Mouse (Mus musculus) kidney, adult 18-20 months (tissue): ENCODE results near the gene Tet3.

ENCODE experiments used
- DNase-seq: peaks from one replicate; pipeline ENCODE4 v3.0.0; 2021

Tet3 gene

DNA sequence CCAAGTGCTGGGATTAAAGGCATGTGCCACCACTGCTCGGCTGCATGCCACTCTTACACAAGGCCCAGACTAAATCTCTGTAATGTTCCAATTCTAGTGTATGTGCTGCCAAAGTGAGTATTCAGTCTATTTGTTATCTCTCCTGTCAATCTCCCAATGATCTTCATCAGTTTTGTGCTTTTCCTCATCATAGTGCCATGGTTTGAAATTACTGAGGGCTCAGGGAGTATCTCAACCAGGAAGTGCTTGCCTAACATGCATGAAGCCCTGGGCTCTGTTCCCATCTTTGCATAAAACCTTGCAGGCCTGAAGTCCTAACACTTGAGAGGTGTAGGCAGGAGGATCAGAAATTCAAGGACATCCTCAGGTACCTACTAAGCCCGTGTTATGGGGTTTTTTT is 136.1 kb downstream of the Tet3 start:
- DNase-seq, result no peak

DNA sequence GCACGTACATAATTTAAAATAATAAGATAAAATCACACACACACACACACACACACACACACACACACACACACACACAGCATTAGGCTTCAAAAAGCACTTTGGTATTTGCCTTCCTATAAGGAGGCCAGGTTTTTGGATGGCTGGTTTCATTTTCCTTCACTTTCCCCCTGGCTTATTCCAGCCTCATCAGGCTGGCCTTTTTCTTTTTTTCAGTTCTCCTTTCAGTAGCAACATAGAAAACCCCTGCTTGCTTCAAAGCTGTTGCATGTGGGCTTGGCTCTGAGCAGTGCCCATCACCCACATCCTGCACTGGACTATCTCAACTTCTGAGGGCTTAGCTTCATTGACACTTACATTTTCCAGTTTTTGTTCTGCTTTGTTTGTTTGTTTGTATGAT is 137.0 kb downstream of the Tet3 start:
- DNase-seq, result no peak

DNA sequence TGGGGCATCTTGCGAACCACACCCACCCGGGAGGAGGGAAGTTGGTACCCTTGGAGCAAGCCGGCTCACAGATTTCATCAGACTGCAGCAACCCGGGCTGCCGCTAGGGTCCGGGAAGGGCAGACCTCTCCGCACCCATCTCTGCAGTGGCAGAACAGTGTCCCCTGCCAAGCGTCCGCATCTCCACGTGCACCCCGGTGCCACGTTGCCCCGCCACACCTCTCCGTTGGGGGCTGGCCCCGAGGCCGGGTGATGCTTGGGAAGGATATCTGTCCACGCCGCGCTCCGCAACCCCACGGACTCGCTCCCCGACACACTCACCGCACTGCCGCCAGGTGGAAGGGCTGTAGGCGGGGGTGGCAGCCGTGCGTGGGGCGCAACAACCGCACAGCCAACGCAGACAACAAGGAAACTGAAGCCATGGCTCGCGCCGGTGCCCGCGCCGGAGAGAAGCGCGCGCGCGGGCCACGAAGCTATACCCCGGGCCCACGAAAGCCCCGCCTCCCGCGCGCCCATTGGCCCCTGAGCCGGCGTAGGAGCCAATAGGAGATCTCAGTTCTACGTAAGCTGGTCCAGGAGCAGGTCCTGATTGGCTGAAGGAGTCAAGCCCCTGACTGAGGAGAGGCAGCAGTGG is 141.7 kb downstream of the Tet3 start:
- DNase-seq, result peak; percentile 88

DNA sequence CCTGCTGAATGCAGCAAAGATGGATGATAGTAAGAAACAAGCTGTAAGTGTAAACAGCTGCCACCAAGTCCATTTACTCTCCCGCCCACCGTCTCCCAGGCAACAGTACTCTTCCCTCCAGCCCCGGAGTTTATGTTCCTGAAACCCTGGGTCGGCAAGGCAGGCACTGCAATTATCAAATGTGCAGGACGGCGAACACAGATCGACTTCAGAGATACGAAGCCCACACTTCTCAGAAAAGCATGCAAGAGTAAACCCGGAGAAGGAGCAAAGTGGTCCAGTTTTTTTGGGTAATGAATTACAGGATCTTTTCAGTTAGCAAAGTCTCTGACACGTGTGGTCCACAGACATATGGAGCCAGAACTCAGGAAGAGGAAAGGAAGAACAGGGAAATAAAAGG is 142.9 kb downstream of the Tet3 start:
- peak; percentile 7 for DNase-seq

DNA sequence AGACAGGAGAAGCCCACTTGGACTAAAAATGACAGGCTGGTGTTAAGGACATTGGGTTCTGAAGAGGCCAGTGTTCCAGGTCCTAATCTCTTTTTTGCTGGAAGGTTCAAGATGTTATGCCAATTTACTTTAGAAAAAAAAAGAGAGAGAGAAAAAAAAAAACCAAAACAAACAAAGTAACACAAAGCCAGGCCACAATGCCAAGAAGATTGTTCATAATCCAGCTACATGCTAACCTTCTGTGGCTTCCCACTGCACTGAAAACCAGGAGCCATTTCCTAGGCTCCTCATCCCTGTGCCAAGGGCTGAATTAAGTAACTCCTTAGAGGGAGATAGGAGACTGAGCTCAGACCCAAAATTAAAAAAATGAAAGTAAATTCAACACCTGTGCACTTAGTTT is 143.6 kb downstream of the Tet3 start:
- no peak for DNase-seq

DNA sequence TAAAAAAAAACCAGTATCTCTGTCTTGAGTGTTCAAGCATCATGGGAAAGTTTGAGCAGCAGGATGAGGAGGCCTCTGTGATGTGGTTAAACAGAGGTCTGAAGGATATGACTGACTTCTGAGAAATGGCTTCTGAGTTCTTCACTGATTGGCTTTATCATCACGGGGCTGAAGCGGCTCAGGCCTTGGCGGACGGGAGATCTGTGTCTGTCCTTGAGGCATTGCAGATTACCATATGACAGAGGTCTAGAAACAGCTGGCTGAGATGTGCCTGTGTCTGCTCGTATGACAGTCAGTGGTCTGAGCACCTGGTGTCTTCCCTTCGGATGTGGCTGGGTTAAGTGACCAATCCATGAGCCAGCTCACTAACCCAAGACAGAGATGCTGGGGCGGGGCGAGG is 146.4 kb downstream of the Tet3 start:
- DNase-seq, result no peak
